Mouse (Mus musculus): ENCODE results near the gene Bcdin3d. TPM values are rescaled to one million over a fixed set of nuclear protein-coding genes. Genes with fewer than 3 reads are reported as not detected.

The Bcdin3d gene
- 14.8 and 14.9 TPM in 2 replicates for polyA plus RNA-seq (2015; fragmentation: Nextera tagmentation; extraction: Ambion mirVana)

DNA sequence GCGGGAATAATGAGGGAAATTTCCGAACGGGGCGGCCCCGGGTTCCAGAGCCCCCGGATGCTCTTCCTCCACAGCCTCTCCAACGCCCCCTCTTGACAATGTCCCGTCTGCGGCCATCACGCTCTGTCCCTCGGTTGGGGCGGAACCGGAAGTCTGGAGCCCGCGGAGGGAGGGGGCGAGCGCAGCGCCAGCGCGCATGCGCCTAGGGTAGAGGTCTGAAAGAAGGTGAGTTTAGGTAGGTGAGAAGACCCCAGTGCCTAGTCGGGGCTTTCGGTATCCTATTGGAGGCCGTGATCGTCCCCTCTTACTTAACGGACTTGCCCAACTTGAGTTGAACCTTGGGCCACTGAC lies at the start of gene Bcdin3d:
Gene Bcdin3d, minus strand, starts transcription at position 155 of the 351 bp plus-strand sequence.
- Histone ChIP-seq H3K27me3 (replicated peaks) (no peaks in the 10 kb centered on the region), H3K36me3 (peaks cover 2% of the 10 kb centered on the region; the same call in 1 of the 2 replicates), H3K4me1 (0 out of 2 replicates have a peak, but pooled peaks cover 4% of the 10 kb centered on the region), H3K9me3 (no peaks in the 10 kb centered on the region), H3K4me3 (replicated peaks) (peak within 1 kb of the TSS; percentile 84), H3K9ac (peak within 1 kb of the TSS; percentile 70), H3K27ac (peak within 1 kb of the TSS; percentile 92), H3K4me2 (peak within 1 kb of the TSS; percentile 72)
- ATAC-seq (ENCODE audit: insufficient read depth, low FRiP score, low read depth), result peak; percentile 78
- WGBS, result under 1% methylated on average over 26 of the region's 26 CpGs

DNA sequence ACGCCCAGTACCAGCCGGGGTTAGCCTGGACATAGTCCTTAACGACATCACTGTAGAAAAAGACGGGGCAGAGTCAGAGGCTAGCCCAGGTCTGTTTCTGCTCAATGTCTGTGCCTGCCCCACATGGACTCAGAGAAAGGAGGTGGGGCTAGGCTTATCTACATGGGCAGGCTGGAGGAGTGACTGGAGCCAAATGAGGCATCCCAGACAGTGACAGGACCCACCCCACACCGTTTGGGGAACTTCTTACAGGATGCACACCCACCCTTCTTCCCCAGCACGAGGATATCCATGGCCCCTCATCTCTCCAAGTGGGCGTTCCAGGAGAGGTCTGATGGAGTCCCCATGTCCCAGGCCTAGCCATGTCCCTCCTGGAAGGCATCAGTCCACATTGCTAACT lies 45.8 kb upstream of the Bcdin3d start:
- Histone ChIP-seq H3K27me3 (replicated peaks) (peaks cover 3% of the 10 kb centered on the region; the same call in 1 of the 2 replicates), H3K4me2 (no peak overlapping the region), H3K27ac (no peak overlapping the region), H3K4me1 (no peaks in the 10 kb centered on the region; the same call in 1 of the 2 replicates), H3K9ac (no peak overlapping the region), H3K9me3 (no peaks in the 10 kb centered on the region), H3K36me3 (no peaks in the 10 kb centered on the region), H3K4me3 (replicated peaks) (no peak overlapping the region)
- WGBS, result 65% methylated on average over 7 of the region's 7 CpGs
- ATAC-seq (ENCODE audit: insufficient read depth, low FRiP score, low read depth), result no peak

DNA sequence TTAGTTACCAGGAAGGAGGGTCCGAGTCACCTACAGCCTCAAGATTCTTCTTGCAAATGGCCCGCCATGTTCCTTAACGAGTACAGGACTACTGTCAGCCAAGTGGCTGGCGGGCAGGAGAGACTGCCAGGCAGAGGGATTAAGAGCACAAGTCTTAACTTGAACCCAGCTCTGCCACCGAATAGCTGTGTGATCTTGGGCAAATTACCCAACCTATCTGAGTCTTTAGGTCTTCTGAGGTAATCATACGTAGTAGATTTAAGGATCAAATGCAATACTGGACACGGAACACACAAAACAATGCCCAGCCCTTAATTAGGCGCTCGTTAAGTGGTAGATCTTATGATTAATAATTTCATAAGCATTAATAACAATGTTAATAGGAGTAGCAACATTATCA lies 45.1 kb upstream of the Bcdin3d start:
- ATAC-seq (ENCODE audit: insufficient read depth, low FRiP score, low read depth), result no peak
- H3K36me3 ChIP-seq, result no peaks in the 10 kb centered on the region

DNA sequence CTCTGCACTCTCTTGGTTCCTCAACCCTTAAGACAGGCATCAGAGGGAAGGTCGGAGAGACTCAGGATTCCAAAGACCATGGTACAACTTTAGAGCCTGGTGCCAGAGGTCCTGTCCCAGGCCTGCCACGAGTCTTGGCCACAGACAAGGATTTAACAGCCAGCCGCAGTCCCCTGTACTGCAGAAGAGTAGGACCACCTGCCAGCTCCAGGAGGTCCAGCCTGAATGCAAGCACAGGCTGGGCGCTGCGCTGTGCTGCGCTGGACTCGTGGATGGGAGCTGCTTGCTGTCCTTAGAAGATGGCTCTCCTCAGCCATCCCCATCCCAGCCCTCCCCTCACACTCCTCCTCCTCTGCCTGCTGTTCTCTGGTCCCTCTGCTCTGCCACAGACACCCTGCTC lies 43.2 kb upstream of the Bcdin3d start:
- ATAC-seq (ENCODE audit: insufficient read depth, low FRiP score, low read depth), result no peak
- no peak overlapping the region for H3K9ac ChIP-seq
- WGBS, result 74% methylated on average over 7 of the region's 7 CpGs
- peaks cover 3% of the 10 kb centered on the region; the same call in 1 of the 2 replicates for H3K27me3 ChIP-seq (replicated peaks)
- H3K27ac ChIP-seq, result no peak overlapping the region
- no peak overlapping the region for H3K4me2 ChIP-seq
- H3K4me3 ChIP-seq (replicated peaks), result no peak overlapping the region
- H3K9me3 ChIP-seq, result no peaks in the 10 kb centered on the region
- no peaks in the 10 kb centered on the region for H3K36me3 ChIP-seq
- H3K4me1 ChIP-seq, result no peaks in the 10 kb centered on the region; the same call in 1 of the 2 replicates

More for the DNA sequence above, 45.1 kb upstream of the Bcdin3d start:
- 87% methylated on average over 9 of the region's 9 CpGs for WGBS
- H3K27me3 ChIP-seq (replicated peaks), result peaks cover 3% of the 10 kb centered on the region; the same call in 1 of the 2 replicates
- H3K4me2 ChIP-seq, result no peak overlapping the region
- no peak overlapping the region for H3K9ac ChIP-seq
- no peaks in the 10 kb centered on the region for H3K9me3 ChIP-seq
- no peaks in the 10 kb centered on the region; the same call in 1 of the 2 replicates for H3K4me1 ChIP-seq
- H3K27ac ChIP-seq, result no peak overlapping the region
- H3K4me3 ChIP-seq (replicated peaks), result no peak overlapping the region

DNA sequence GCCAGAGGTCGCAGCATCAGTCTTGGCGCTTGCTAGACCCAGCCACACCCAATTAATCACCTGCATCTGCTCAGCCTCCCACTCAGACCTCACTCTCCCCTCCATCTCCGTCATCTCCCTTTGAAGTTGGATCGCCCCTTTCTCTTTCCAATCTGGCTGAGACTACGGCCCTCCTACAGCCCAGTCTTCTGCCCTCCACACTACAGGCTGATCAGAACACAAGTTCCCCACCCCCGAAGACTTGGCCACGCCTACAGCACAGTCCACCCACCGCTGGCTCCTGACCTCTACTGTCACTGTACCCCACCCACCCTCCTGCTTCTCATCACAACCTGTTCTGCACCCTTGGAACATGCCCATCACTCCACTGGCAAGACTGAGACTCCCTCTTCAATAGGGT lies 42.2 kb upstream of the Bcdin3d start:
- H3K27ac ChIP-seq, result no peak overlapping the region
- ATAC-seq (ENCODE audit: insufficient read depth, low FRiP score, low read depth), result no peak
- H3K36me3 ChIP-seq, result no peaks in the 10 kb centered on the region
- H3K27me3 ChIP-seq (replicated peaks), result peaks cover 3% of the 10 kb centered on the region; the same call in 1 of the 2 replicates
- H3K4me2 ChIP-seq, result no peak overlapping the region
- H3K4me3 ChIP-seq (replicated peaks), result no peak overlapping the region
- H3K9ac ChIP-seq, result no peak overlapping the region
- H3K9me3 ChIP-seq, result no peaks in the 10 kb centered on the region
- H3K4me1 ChIP-seq, result no peaks in the 10 kb centered on the region; the same call in 1 of the 2 replicates
- WGBS, result 44% methylated on average over 8 of the region's 8 CpGs

DNA sequence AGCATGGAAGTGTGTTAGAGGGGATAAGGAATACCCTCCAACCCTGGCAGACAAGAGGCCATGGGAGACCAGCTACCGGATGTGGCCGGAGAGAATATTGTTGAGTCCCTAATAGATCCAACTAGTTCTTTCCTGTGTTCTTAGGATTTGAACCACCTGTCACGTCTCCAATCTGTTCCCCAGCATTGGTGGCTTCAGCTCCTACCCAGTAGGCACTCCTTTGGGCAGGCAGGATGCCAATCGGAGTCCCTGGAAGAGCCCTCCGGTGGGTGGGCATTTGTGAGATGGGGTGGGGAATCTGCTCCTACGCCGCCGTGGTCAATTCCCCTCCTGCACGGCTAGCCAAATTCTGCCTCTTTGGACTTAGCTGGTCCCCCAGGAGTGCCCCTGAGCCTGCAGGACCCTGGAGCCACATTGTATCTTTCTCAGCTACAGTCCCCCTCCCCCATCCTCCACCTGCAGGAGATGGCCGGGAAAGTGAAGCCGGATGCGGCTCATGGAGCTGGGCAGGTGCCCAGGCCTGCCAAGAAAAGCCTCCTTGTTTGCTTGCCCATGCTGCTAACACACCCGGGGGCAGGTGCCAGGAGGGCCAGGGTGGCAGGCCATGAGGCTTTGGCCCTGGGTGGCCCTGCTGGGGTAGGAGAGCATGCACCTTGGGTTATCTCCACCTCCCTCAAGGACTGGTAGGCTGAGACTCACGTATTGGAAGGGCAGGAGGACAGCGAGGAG lies 37.4 kb upstream of the Bcdin3d start:
- 87% methylated on average over 15 of the region's 15 CpGs for WGBS

DNA sequence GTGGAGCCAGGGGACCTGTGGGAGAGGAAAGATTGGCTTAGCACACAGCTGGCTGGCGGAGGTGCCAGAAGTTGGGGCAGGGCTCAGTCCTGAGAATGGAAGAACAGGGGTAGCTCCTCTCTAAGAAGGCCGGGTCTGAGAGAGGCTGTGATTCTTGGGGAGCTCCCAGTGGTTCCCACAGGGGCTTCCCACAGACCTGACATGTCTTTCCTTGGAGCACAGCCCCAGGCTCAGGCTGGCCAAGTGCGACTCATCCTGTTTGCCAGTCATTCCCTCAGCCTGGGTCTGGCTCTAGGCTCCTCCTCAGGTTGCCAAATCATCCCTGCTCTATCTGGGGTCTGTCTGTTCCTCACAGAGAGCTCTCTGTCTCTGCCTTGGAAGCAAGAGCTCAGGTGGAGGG lies 36.1 kb upstream of the Bcdin3d start:
- Histone ChIP-seq H3K27me3 (replicated peaks) (no peaks in the 10 kb centered on the region), H3K9me3 (no peaks in the 10 kb centered on the region), H3K9ac (no peak overlapping the region), H3K4me2 (no peak overlapping the region), H3K27ac (no peak overlapping the region), H3K36me3 (no peaks in the 10 kb centered on the region), H3K4me1 (peaks cover 7% of the 10 kb centered on the region; the same call in 1 of the 2 replicates), H3K4me3 (replicated peaks) (no peak overlapping the region)
- no peak for ATAC-seq (ENCODE audit: insufficient read depth, low FRiP score, low read depth)
- WGBS, result 75% methylated on average over 3 of the region's 3 CpGs

More for the DNA sequence above, 37.4 kb upstream of the Bcdin3d start:
- no peaks in the 10 kb centered on the region for H3K36me3 ChIP-seq
- H3K4me3 ChIP-seq (replicated peaks), result no peak overlapping the region
- no peak for ATAC-seq (ENCODE audit: insufficient read depth, low FRiP score, low read depth)
- no peaks in the 10 kb centered on the region; the same call in 1 of the 2 replicates for H3K4me1 ChIP-seq
- no peak overlapping the region for H3K9ac ChIP-seq
- H3K27me3 ChIP-seq (replicated peaks), result no peaks in the 10 kb centered on the region
- no peak overlapping the region for H3K4me2 ChIP-seq
- H3K27ac ChIP-seq, result no peak overlapping the region
- no peaks in the 10 kb centered on the region for H3K9me3 ChIP-seq

DNA sequence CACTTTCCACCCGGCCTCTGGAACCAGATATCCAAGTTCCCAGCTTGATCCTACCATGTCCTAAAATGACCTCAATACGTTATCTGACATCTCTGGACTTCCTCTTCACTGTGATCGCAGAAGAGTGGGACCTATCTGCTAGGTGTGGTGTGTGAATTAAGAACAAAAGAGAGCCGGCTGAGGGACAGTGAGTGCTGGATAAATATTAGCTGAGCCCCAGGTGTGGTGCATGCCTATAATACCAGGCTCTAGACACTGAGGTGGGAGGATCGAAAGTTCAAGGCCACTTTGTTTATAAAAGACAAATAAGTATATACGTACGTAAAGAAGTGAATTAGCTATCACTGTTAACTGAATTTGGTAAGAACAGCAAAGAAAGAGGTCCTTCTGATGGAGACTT lies 35.3 kb upstream of the Bcdin3d start:
- no peak overlapping the region for H3K4me2 ChIP-seq
- H3K27me3 ChIP-seq (replicated peaks), result no peaks in the 10 kb centered on the region
- H3K27ac ChIP-seq, result no peak overlapping the region

DNA sequence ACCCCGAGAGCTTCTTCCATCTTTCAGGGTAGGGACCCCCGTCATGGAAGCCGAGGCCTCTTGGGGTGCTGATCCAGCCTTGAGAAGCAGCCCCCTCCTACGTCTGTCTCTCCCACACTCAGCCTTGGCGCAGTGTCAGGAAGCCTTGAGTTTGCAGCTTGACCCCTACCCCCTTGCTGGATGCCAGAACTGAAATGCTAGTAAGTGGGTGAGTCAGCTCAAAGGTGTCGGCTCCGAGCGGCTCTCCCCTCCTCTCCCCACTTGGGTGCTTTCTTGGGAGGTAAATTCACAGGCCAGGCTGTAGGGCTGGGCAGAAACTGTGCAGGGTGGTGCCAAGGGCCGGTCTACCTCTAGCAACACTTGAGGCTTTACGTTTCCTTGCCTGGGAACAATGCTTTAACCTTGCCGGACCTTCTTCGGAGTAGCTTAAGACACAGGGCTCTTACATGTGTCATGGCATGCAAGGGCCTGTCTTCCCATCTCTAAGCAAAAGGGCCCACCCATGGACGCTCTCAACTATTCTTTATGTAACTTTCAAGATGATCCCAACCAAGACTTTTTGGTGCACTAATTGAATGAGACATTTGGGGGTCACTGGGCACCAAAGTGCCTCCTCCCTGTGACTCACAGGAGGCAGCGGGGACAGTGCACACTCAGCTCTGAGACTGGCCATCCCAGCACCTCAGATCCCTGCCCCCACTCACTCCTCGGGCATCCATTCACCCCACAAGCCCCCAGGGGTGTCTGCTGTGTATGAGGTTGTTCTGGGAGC lies 31.0 kb upstream of the Bcdin3d start:
- no peak for ATAC-seq (ENCODE audit: insufficient read depth, low FRiP score, low read depth)
- no peak overlapping the region for H3K4me3 ChIP-seq (replicated peaks)
- H3K27ac ChIP-seq, result no peak overlapping the region
- H3K9ac ChIP-seq, result no peak overlapping the region
- 60% methylated on average over 15 of the region's 15 CpGs for WGBS
- H3K27me3 ChIP-seq (replicated peaks), result no peaks in the 10 kb centered on the region
- H3K9me3 ChIP-seq, result no peaks in the 10 kb centered on the region
- H3K4me1 ChIP-seq, result peaks cover 38% of the 10 kb centered on the region
- H3K4me2 ChIP-seq, result no peak overlapping the region; the same call in 1 of the 2 replicates
- no peaks in the 10 kb centered on the region for H3K36me3 ChIP-seq

More for the DNA sequence above, 35.3 kb upstream of the Bcdin3d start:
- Histone ChIP-seq H3K36me3 (no peaks in the 10 kb centered on the region), H3K9me3 (no peaks in the 10 kb centered on the region), H3K9ac (no peak overlapping the region), H3K4me1 (peaks cover 14% of the 10 kb centered on the region), H3K4me3 (replicated peaks) (no peak overlapping the region)
- no peak for ATAC-seq (ENCODE audit: insufficient read depth, low FRiP score, low read depth)
- 50% methylated on average over 7 of the region's 7 CpGs for WGBS

DNA sequence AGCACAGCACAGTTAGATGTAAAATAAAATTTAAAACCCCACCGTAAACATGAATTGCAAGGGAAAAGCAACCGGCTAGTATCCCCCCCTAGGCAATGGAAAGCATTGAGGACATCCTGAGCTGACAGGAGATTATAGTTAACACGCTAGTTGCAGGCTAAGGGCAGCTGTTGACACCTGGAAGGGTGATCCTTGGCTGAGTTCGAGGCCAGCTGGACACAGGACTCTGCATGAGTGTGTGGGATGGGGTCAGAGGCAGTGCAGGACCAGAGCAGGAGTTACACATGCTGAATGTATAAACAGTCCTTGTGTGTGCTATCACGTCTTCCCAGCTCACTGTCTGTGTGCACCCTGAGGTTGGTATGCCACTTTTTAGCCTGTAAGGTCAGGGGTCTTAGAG lies 28.7 kb upstream of the Bcdin3d start:
- H3K27ac ChIP-seq, result no peak overlapping the region

DNA sequence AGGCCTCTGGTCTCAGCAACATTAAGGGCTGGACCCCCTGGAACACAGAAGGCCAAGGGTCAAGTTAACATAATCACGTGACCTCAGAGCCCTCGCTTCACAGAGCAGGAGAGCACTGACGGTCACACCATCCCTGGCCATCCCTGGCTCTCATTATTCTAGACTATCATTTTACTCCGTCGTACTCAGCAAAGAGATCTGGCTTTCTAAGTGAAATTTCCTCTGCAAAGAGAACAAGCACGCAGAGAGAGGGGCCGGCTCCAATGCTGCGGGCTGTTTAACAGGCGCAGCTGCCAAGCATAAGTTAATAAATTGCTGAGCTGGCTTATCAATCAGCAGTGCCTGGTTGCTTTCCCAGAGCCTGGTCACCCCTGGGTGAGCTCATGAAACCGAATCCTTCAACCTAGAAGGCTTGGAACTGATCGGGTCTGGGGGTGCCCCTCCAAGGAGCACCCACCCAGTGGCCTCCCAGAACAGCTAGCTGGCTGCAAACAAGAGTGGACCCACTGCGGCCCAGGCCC lies 27.8 kb upstream of the Bcdin3d start:
- peak; percentile 32; the same call in 1 of the 2 replicates for ATAC-seq (ENCODE audit: insufficient read depth, low FRiP score, low read depth)
- Histone ChIP-seq H3K27ac (peak overlapping the region; percentile 78), H3K9me3 (no peaks in the 10 kb centered on the region), H3K36me3 (no peaks in the 10 kb centered on the region), H3K4me2 (0 out of 2 replicates have a peak overlapping the region, but pooled peaks have one; percentile 0), H3K27me3 (replicated peaks) (0 out of 2 replicates have a peak, but pooled peaks cover 8% of the 10 kb centered on the region), H3K4me1 (peaks cover 60% of the 10 kb centered on the region), H3K9ac (no peak overlapping the region), H3K4me3 (replicated peaks) (no peak overlapping the region)
- 25% methylated on average over 12 of the region's 12 CpGs for WGBS

More for the DNA sequence above, 28.7 kb upstream of the Bcdin3d start:
- no peak overlapping the region for H3K4me2 ChIP-seq
- no peaks in the 10 kb centered on the region for H3K9me3 ChIP-seq
- 65% methylated on average over 5 of the region's 5 CpGs for WGBS
- ATAC-seq (ENCODE audit: insufficient read depth, low FRiP score, low read depth), result no peak
- no peaks in the 10 kb centered on the region for H3K36me3 ChIP-seq
- no peak overlapping the region for H3K4me3 ChIP-seq (replicated peaks)
- H3K27me3 ChIP-seq (replicated peaks), result 0 out of 2 replicates have a peak, but pooled peaks cover 8% of the 10 kb centered on the region
- H3K9ac ChIP-seq, result no peak overlapping the region
- peaks cover 51% of the 10 kb centered on the region for H3K4me1 ChIP-seq
